Comparison of ENCODE assay signal across 16 mouse cellular contexts in the genomic region with DNA sequence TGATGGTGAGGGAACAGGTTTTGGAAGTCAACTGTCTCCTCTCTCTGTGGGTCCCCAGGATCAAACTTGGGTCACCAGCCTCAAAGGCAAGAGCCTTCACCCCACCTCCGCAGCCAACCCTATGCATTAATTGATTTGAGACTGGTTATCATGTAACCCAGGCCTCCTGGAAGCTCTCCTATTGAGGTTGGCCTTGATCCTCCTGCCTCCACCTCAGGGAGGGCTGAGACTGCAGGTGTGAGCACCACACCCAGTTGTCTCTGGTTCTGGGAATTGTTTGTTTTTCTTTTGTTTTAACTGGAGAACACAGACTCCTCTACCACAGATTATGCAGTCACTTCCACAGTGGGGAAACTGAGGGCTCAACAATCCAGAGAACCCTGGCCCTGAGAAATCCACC. TPM values are rescaled to one million over a fixed set of nuclear protein-coding genes. Genes with fewer than 3 reads are reported as not detected.
"Had no signal": no experiment of that assay in that cellular context is flagged by ENCODE, and none has a peak within 500 bp of the region (broad histone marks: within the 10 kb centered on the region; RNA-seq: fewer than 3 reads in every experiment).

No protein-coding gene starts in this region.

- H3K36me3 ChIP-seq: stomach, embryonic 15.5 days had no signal

- DNase-seq: retina, postnatal 1 day; right cerebral cortex, adult 18-20 months; right cerebral cortex, postnatal 14 days; right cerebral cortex, postnatal 25 days; right cerebral cortex, postnatal 4 days; spleen, adult 18-20 months; thymus, adult 18-20 months; thymus, adult 2 months; thymus, postnatal 14 days; thymus, postnatal 36 days; thymus, postnatal 4 days had no signal

- H3K4me3 ChIP-seq: neural tube, embryonic 13.5 days; neural tube, embryonic 15.5 days; stomach, embryonic 15.5 days had no signal

- H3K27ac ChIP-seq: neural tube, embryonic 13.5 days; neural tube, embryonic 15.5 days; stomach, embryonic 15.5 days; stomach, postnatal 0 days had no signal

- H3K4me2 ChIP-seq: neural tube, embryonic 13.5 days; neural tube, embryonic 15.5 days; stomach, embryonic 15.5 days had no signal

- H3K9me3 ChIP-seq: neural tube, embryonic 13.5 days; neural tube, embryonic 15.5 days; stomach, embryonic 15.5 days had no signal

- H3K9ac ChIP-seq: neural tube, embryonic 13.5 days; neural tube, embryonic 15.5 days; stomach, embryonic 15.5 days had no signal

RNA-seq across cellular contexts. Expression of a gene that starts 2.6 kb away (rescaled TPM):
- total RNA-seq: neutrophil, adult 5-6 weeks had no signal

RNA-seq across cellular contexts. Expression of a gene that starts 55.9 kb away (rescaled TPM):
- total RNA-seq: neutrophil, adult 5-6 weeks had no signal
